Mouse (Mus musculus): Measurements from ENCODE around the gene Olfr314. TPM values are rescaled to one million over a fixed set of nuclear protein-coding genes. Genes with fewer than 3 reads are reported as not detected.
A peak's percentile ranks its signal among the peaks of the same experiment; 100 is the strongest.
"Not testable (repeated sequence)": the region's sequence is repeated elsewhere in the genome, so short reads cannot be mapped to it uniquely, and the experiment has no call there.

The Olfr314 gene
- polyA plus RNA-seq, 1 experiment from 2014 or later, result not detected

GRCm38 (mm10) chr11:58796850-58797249, 14.1 kb downstream of the Olfr314 start:
- WGBS, result 84% methylated on average over 7 of the region's 7 CpGs
- Histone ChIP-seq H3K36me3 (no peaks in the 10 kb centered on the region), H3K9ac (no peak overlapping the region), H3K27me3 (replicated peaks) (0 out of 2 replicates have a peak, but pooled peaks cover 3% of the 10 kb centered on the region), H3K27ac (no peak overlapping the region), H3K4me3 (no peak overlapping the region), H3K4me1 (peaks cover 5% of the 10 kb centered on the region), H3K4me2 (replicated peaks) (no peak overlapping the region), H3K9me3 (no peaks in the 10 kb centered on the region)
- ATAC-seq (ENCODE audit: low FRiP score, low read depth), result no peak

- no peak overlapping the region for H3K9ac ChIP-seq
- H3K27ac ChIP-seq, result no peak overlapping the region
- peaks cover 8% of the 10 kb centered on the region for H3K4me1 ChIP-seq
- H3K4me3 ChIP-seq, result no peak overlapping the region
- no peak overlapping the region for H3K4me2 ChIP-seq (replicated peaks)
- H3K36me3 ChIP-seq, result no peaks in the 10 kb centered on the region
- H3K27me3 ChIP-seq (replicated peaks), result 0 out of 2 replicates have a peak, but pooled peaks cover 3% of the 10 kb centered on the region
- no peaks in the 10 kb centered on the region for H3K9me3 ChIP-seq
- ATAC-seq (ENCODE audit: low FRiP score, low read depth), result no peak
- WGBS, result 82% methylated on average over 5 of the region's 5 CpGs
These were observed 17.0 kb downstream of the Olfr314 start for GRCm38 (mm10) chr11:58799747-58800146.

- H3K4me2 ChIP-seq (replicated peaks), result peak within 1 kb of the TSS; percentile 38
- ATAC-seq (ENCODE audit: low FRiP score, low read depth), result peak; percentile 66
- H3K9ac ChIP-seq, result 0 out of 2 replicates have a peak within 1 kb of the TSS, but pooled peaks have one; percentile 13
- H3K4me1 ChIP-seq, result peaks cover 8% of the 10 kb centered on the region
- H3K4me3 ChIP-seq, result no peak within 1 kb of the TSS
- no peaks in the 10 kb centered on the region for H3K9me3 ChIP-seq
- 37% methylated on average over 14 of the region's 14 CpGs for WGBS
- H3K36me3 ChIP-seq, result no peaks in the 10 kb centered on the region
- H3K27me3 ChIP-seq (replicated peaks), result 0 out of 2 replicates have a peak, but pooled peaks cover 3% of the 10 kb centered on the region
- H3K27ac ChIP-seq, result no peak within 1 kb of the TSS
These were observed 18.9 kb downstream of the Olfr314 start, which contains the start of gene Fam183b for GRCm38 (mm10) chr11:58801558-58802228. Gene Fam183b (minus strand): TSS chr11:58801960.

GRCm38 (mm10) chr11:58803871-58804270, 21.1 kb downstream of the Olfr314 start:
- no peak overlapping the region for H3K4me2 ChIP-seq (replicated peaks)
- 0 out of 2 replicates have a peak, but pooled peaks cover 3% of the 10 kb centered on the region for H3K27me3 ChIP-seq (replicated peaks)
- H3K27ac ChIP-seq, result no peak overlapping the region
- H3K36me3 ChIP-seq, result no peaks in the 10 kb centered on the region
- 87% methylated on average over 4 of the region's 4 CpGs for WGBS
- H3K9me3 ChIP-seq, result no peaks in the 10 kb centered on the region
- peaks cover 8% of the 10 kb centered on the region for H3K4me1 ChIP-seq
- ATAC-seq (ENCODE audit: low FRiP score, low read depth), result no peak
- H3K4me3 ChIP-seq, result no peak overlapping the region
- H3K9ac ChIP-seq, result no peak overlapping the region

GRCm38 (mm10) chr11:58804393-58804792, 21.6 kb downstream of the Olfr314 start:
- Histone ChIP-seq H3K4me3 (no peak overlapping the region), H3K9me3 (no peaks in the 10 kb centered on the region), H3K36me3 (no peaks in the 10 kb centered on the region), H3K4me2 (replicated peaks) (no peak overlapping the region), H3K9ac (no peak overlapping the region), H3K27me3 (replicated peaks) (no peaks in the 10 kb centered on the region), H3K4me1 (peaks cover 8% of the 10 kb centered on the region), H3K27ac (no peak overlapping the region)
- ATAC-seq (ENCODE audit: low FRiP score, low read depth), result no peak
- WGBS, result 79% methylated on average over 2 of the region's 2 CpGs

- H3K27ac ChIP-seq, result no peak overlapping the region
- no peaks in the 10 kb centered on the region for H3K9me3 ChIP-seq
- H3K9ac ChIP-seq, result no peak overlapping the region
- no peak for ATAC-seq (ENCODE audit: low FRiP score, low read depth)
- H3K4me2 ChIP-seq (replicated peaks), result no peak overlapping the region
- no peaks in the 10 kb centered on the region for H3K36me3 ChIP-seq
- H3K4me1 ChIP-seq, result no peaks in the 10 kb centered on the region
- no peak overlapping the region for H3K4me3 ChIP-seq
- H3K27me3 ChIP-seq (replicated peaks), result no peaks in the 10 kb centered on the region
- 5% methylated on average over 1 of the region's 1 CpGs for WGBS
These were observed 29.2 kb downstream of the Olfr314 start for GRCm38 (mm10) chr11:58812001-58812400.

- H3K27me3 ChIP-seq (replicated peaks); H3K4me1 ChIP-seq; H3K4me3 ChIP-seq; H3K9me3 ChIP-seq; H3K4me2 ChIP-seq (replicated peaks); H3K9ac ChIP-seq; H3K36me3 ChIP-seq; H3K27ac ChIP-seq; ATAC-seq (ENCODE audit: low FRiP score, low read depth): not testable (repeated sequence)
- 43% methylated on average over 1 of the region's 1 CpGs for WGBS
These were observed 31.9 kb downstream of the Olfr314 start, which contains the start of gene Olfr313 for GRCm38 (mm10) chr11:58814700-58815099. Gene Olfr313 (plus strand): TSS chr11:58815000.

GRCm38 (mm10) chr11:58815676-58816075, 32.9 kb downstream of the Olfr314 start:
- no peak overlapping the region for H3K9ac ChIP-seq
- H3K4me2 ChIP-seq (replicated peaks), result no peak overlapping the region
- no peak for ATAC-seq (ENCODE audit: low FRiP score, low read depth)
- 89% methylated on average over 1 of the region's 1 CpGs for WGBS
- H3K27me3 ChIP-seq (replicated peaks), result no peaks in the 10 kb centered on the region
- H3K27ac ChIP-seq, result no peak overlapping the region
- H3K9me3 ChIP-seq, result no peaks in the 10 kb centered on the region
- H3K4me1 ChIP-seq, result no peaks in the 10 kb centered on the region
- H3K36me3 ChIP-seq, result no peaks in the 10 kb centered on the region
- no peak overlapping the region for H3K4me3 ChIP-seq

GRCm38 (mm10) chr11:58828937-58829336, 46.2 kb downstream of the Olfr314 start, which contains the start of gene Olfr312:
Gene Olfr312 (plus strand): TSS chr11:58829237.
- not testable (repeated sequence) for H3K27ac ChIP-seq; H3K9me3 ChIP-seq; H3K36me3 ChIP-seq; H3K4me3 ChIP-seq; H3K27me3 ChIP-seq (replicated peaks); H3K4me1 ChIP-seq; H3K9ac ChIP-seq; H3K4me2 ChIP-seq (replicated peaks); ATAC-seq (ENCODE audit: low FRiP score, low read depth)

GRCm38 (mm10) chr11:58829764-58830163, 47.0 kb downstream of the Olfr314 start:
- Histone ChIP-seq H3K9ac (no peak overlapping the region), H3K27ac (no peak overlapping the region), H3K27me3 (replicated peaks) (no peaks in the 10 kb centered on the region), H3K4me2 (replicated peaks) (no peak overlapping the region), H3K9me3 (no peaks in the 10 kb centered on the region), H3K4me1 (no peaks in the 10 kb centered on the region), H3K4me3 (no peak overlapping the region), H3K36me3 (no peaks in the 10 kb centered on the region)
- WGBS, result 84% methylated on average over 3 of the region's 3 CpGs
- ATAC-seq (ENCODE audit: low FRiP score, low read depth), result no peak

- H3K9ac ChIP-seq; H3K4me2 ChIP-seq (replicated peaks); H3K4me1 ChIP-seq; H3K27ac ChIP-seq; H3K36me3 ChIP-seq; ATAC-seq (ENCODE audit: low FRiP score, low read depth); H3K9me3 ChIP-seq; H3K27me3 ChIP-seq (replicated peaks); H3K4me3 ChIP-seq: not testable (repeated sequence)
- WGBS, result 86% methylated on average over 3 of the region's 3 CpGs
These were observed 49.8 kb downstream of the Olfr314 start for GRCm38 (mm10) chr11:58832541-58832940.

Data from neural tube, embryonic 12.5 days (tissue).